In the genomic region with DNA sequence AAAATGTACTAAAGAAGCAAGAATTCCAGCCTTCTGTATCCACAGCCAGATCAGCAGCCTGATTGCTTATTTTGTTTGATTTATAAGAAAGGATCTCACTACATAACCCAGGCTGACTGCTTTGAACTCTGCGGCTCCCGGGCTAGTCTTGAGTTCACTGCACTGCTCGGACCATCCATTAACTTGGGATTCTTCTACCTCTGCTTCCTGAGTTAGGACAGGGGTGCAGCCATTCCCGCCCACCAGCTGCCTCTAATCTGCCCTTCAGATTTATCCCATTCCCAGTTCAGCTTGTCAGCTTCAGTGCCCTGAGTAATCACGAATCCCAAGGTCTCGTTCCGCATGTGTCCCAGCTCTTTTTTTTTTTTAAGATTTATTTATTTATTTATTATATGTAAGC, we compare ENCODE assay signal across 20 mouse cellular contexts.
A peak's percentile ranks its signal among the peaks of the same experiment; 100 is the strongest.
DNase-seq lines count a peak whose midpoint lies in the region; ATAC-seq and TF ChIP-seq lines count a peak whose summit lies in the region.
"Had no signal": no experiment of that assay in that cellular context is flagged by ENCODE, and none has a peak within 500 bp of the region (broad histone marks: within the 10 kb centered on the region; RNA-seq: fewer than 3 reads in every experiment).

No protein-coding gene starts in this region.

- H3K4me3 ChIP-seq in hindbrain, embryonic 11.5 days (ENCODE audit: low read depth, low read length), result no peak overlapping the region
- H3K4me3 ChIP-seq in hindbrain, embryonic 12.5 days, result no peak overlapping the region
- H3K4me3 ChIP-seq in layer of hippocampus, adult 2 months, result no peak overlapping the region
- H3K4me3 ChIP-seq: erythroblast, embryonic 14.5 days; heart, embryonic 13.5 days; limb, embryonic 15.5 days; stomach, embryonic 15.5 days had no signal

- no peaks in the 10 kb centered on the region for H3K36me3 ChIP-seq in hindbrain, embryonic 11.5 days (ENCODE audit: control insufficient read depth, insufficient read depth, low read length)
- peaks cover 14% of the 10 kb centered on the region for H3K36me3 ChIP-seq in hindbrain, embryonic 12.5 days

- H3K9me3 ChIP-seq in hindbrain, embryonic 11.5 days (ENCODE audit: control insufficient read depth, low read length), result no peaks in the 10 kb centered on the region
- H3K9me3 ChIP-seq in hindbrain, embryonic 12.5 days (replicated peaks), result no peaks in the 10 kb centered on the region
- H3K9me3 ChIP-seq: heart, embryonic 13.5 days; limb, embryonic 15.5 days; stomach, embryonic 15.5 days had no signal

- no peak overlapping the region for H3K4me2 ChIP-seq in hindbrain, embryonic 11.5 days (replicated peaks; ENCODE audit: low read depth, low read length)
- no peak overlapping the region for H3K4me2 ChIP-seq in hindbrain, embryonic 12.5 days (replicated peaks)
- H3K4me2 ChIP-seq: heart, embryonic 13.5 days; limb, embryonic 15.5 days; lung, embryonic 14.5 days; midbrain, embryonic 11.5 days; stomach, embryonic 15.5 days had no signal

- H3K27ac ChIP-seq in hindbrain, embryonic 11.5 days (ENCODE audit: low read depth, low read length), result 0 out of 2 replicates have a peak overlapping the region, but pooled peaks have one; percentile 72
- no peak overlapping the region; the same call in 1 of the 2 replicates for H3K27ac ChIP-seq in hindbrain, embryonic 12.5 days
- peak overlapping the region; percentile 70 for H3K27ac ChIP-seq in layer of hippocampus, adult 2 months
- H3K27ac ChIP-seq: heart, embryonic 13.5 days; limb, embryonic 15.5 days; stomach, embryonic 15.5 days had no signal

- no peaks in the 10 kb centered on the region; the same call in 1 of the 2 replicates for H3K4me1 ChIP-seq in hindbrain, embryonic 11.5 days (replicated peaks; ENCODE audit: control insufficient read depth, insufficient read depth, low read length)
- H3K4me1 ChIP-seq in hindbrain, embryonic 12.5 days, result peaks cover 17% of the 10 kb centered on the region
- H3K4me1 ChIP-seq: heart, embryonic 13.5 days; stomach, embryonic 15.5 days had no signal

- no peak for DNase-seq in hindbrain, embryonic 11.5 days (ENCODE audit: low spot score)
- DNase-seq in layer of hippocampus, adult 2 months (ENCODE audit: low spot score in 2 of 2), result no peak
- no peak for DNase-seq in layer of hippocampus, adult 9-11 months
- peak; percentile 15 for DNase-seq in adrenal gland, postnatal 10 days
- DNase-seq in kidney, postnatal 4 days, result peak; percentile 13 to 31
- no peak for DNase-seq in spleen, postnatal 4 days (ENCODE audit: low spot score in 2 of 2)
- no peak for DNase-seq in adipocyte (ENCODE audit: low spot score)
- DNase-seq: cerebellum, adult 11-12 months; cerebellum, postnatal 36 days; heart, postnatal 36 days; lung, embryonic 14.5 days; lung, postnatal 4 days; spleen, adult 18-20 months had no signal

- no peak overlapping the region for H3K9ac ChIP-seq in hindbrain, embryonic 11.5 days (ENCODE audit: low read depth, low read length)
- H3K9ac ChIP-seq in hindbrain, embryonic 12.5 days, result no peak overlapping the region
- H3K9ac ChIP-seq: heart, embryonic 13.5 days; limb, embryonic 15.5 days; lung, embryonic 14.5 days; stomach, embryonic 15.5 days had no signal

- ATAC-seq in hindbrain, embryonic 11.5 days (ENCODE audit: low FRiP score), result no peak
- ATAC-seq in hindbrain, embryonic 12.5 days (ENCODE audit: low FRiP score), result no peak
- ATAC-seq: intestine, embryonic 16.5 days had no signal

- H3K27me3 ChIP-seq in hindbrain, embryonic 11.5 days (ENCODE audit: control insufficient read depth, insufficient read depth, low read length), result 0 out of 2 replicates have a peak, but pooled peaks cover 2% of the 10 kb centered on the region
- H3K27me3 ChIP-seq in hindbrain, embryonic 12.5 days, result peaks cover 6% of the 10 kb centered on the region; the same call in 1 of the 2 replicates
- H3K27me3 ChIP-seq: heart, embryonic 13.5 days; limb, embryonic 15.5 days; stomach, embryonic 15.5 days had no signal

- WGBS in hindbrain, embryonic 11.5 days, result 49% methylated on average over 7 of the region's 7 CpGs
- 45% methylated on average over 7 of the region's 7 CpGs for WGBS in hindbrain, embryonic 12.5 days

- TF ChIP-seq CTCF in layer of hippocampus, adult 2 months (conservative IDR thresholded peaks at IDR 0.05), result no peak

Comparison
In these comparisons a context has a peak if more than half of its experiments do, and no peak if none do; other contexts are left out.
1. DNase-seq: peak in adrenal gland, postnatal 10 days (single experiment) and kidney, postnatal 4 days (2 of 2); none in hindbrain, embryonic 11.5 days (single experiment), layer of hippocampus, adult 2 months (0 of 2), layer of hippocampus, adult 9-11 months (single experiment), spleen, postnatal 4 days (0 of 2) and adipocyte (single experiment).